Mouse (Mus musculus): Measurements from ENCODE around the gene Hoxa10.

DNA sequence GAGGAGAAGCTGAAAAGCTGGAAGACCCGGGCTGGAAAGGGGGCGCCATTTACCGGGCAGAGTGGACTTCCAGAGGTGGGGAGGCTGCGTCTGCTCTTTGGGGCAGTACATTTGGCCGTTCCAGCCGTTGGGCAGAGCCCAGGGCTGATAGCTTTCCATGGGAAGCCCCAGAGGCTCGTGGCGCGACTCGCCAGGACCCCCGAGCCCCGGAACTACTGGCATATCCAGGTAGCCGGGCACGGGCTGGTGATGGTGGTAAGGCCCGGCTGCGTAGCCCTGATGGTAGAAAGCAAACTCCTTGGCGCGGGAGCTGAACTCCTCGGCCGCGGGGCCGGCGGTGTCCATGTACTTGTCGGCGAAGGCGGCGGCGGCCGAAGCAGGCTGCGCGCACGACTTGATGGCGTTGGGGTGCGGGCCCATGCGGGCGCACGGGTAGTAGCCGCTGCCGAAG, 19.2 kb upstream of the Hoxa10 start:
- TF ChIP-seq CEBPB (IDR thresholded peaks at IDR 0.05; ENCODE audit: insufficient read depth, poor library complexity, severe bottlenecking): no peak
- TF ChIP-seq E2F4 (IDR thresholded peaks at IDR 0.05; ENCODE audit: insufficient read depth): no peak
- no peak for TF ChIP-seq POLR2A (IDR thresholded peaks at IDR 0.05; ENCODE audit: insufficient read length, low read depth)
- no peak for TF ChIP-seq USF1 (IDR thresholded peaks at IDR 0.05; ENCODE audit: low read depth)
- peak in 1 of 3 experiments; percentile 1 for TF ChIP-seq MYOD1 (IDR thresholded peaks at IDR 0.05; ENCODE audit: control insufficient read depth in 1 of 3, insufficient read length in 2 of 3, low read depth in 2 of 3)
- no peak for TF ChIP-seq MAX (IDR thresholded peaks at IDR 0.05; ENCODE audit: low read depth)
